Mouse (Mus musculus) liver, postnatal 0 days (tissue): Measurements from ENCODE around the gene Tex9. TPM values are rescaled to one million over a fixed set of nuclear protein-coding genes. Genes with fewer than 3 reads are reported as not detected.

ENCODE experiments used
- ATAC-seq: fragments of 200-750 bp; cut with Nextera tagmentation; 2 replicates; pipeline ENCODE4 v1.8.0; 2017; ENCODE audit warnings: mild to moderate bottlenecking, moderate library complexity
- DNase-seq: peaks from one replicate; pipeline ENCODE4 v3.0.0-alpha.2; 2016
- H3K27ac ChIP-seq: fragments of 300-500 bp; sonication (generic); 2 replicates; pipeline ENCODE4 v1.5.1; 2014; ENCODE audit warnings: antibody characterized with exemption, moderate library complexity, mild to moderate bottlenecking, low read depth
- H3K27me3 ChIP-seq: fragments of 300-500 bp; sonication (generic); 2 replicates; pipeline ENCODE4 v1.6.1; 2014; ENCODE audit warnings: low read length, control low read depth, mixed read lengths; ENCODE audit not compliant: insufficient read depth
- H3K36me3 ChIP-seq: fragments of 300-500 bp; sonication (generic); replicated peaks from 2 replicates; pipeline ENCODE4 v1.6.1; 2014; ENCODE audit warnings: mild to moderate bottlenecking, control low read depth, low read length, moderate library complexity, mixed read lengths; ENCODE audit not compliant: insufficient read depth
- H3K4me1 ChIP-seq: fragments of 300-500 bp; sonication (generic); 2 replicates; pipeline ENCODE4 v1.6.1; 2014; ENCODE audit warnings: antibody characterized with exemption, mild to moderate bottlenecking, control low read depth; ENCODE audit not compliant: insufficient read depth
- H3K4me2 ChIP-seq: fragments of 300-500 bp; sonication (generic); 2 replicates; pipeline ENCODE4 v1.6.1; 2014; ENCODE audit warnings: low read depth, mild to moderate bottlenecking, low read length, moderate library complexity, mixed read lengths
- H3K4me3 ChIP-seq: fragments of 300-500 bp; sonication (generic); 2 replicates; pipeline ENCODE4 v1.5.1; 2014; ENCODE audit warnings: low read depth, low read length
- H3K9ac ChIP-seq: fragments of 300-500 bp; sonication (generic); replicated peaks from 2 replicates; pipeline ENCODE4 v1.6.1; 2014; ENCODE audit warnings: mild to moderate bottlenecking, moderate library complexity
- H3K9me3 ChIP-seq: fragments of 300-500 bp; sonication (generic); 2 replicates; pipeline ENCODE4 v1.6.1; 2016; ENCODE audit warnings: mild to moderate bottlenecking, control low read depth, low read length, mixed read lengths
- CTCF ChIP-seq: sonication (generic); IDR thresholded peaks from 2 replicates; pipeline ENCODE4 v1.5.1; 2016; ENCODE audit warnings: antibody characterized with exemption, low read depth
- EP300 ChIP-seq: IDR thresholded peaks from 2 replicates; pipeline ENCODE4 v1.6.1; 2016; ENCODE audit warnings: antibody characterized with exemption, low read depth, mild to moderate bottlenecking
- WGBS: fragments of 180-500 bp; shearing (Covaris S2); extraction: QIAGEN DNeasy Blood & Tissue Kit; methylation state at CpG from one replicate; pipeline ENCODE4 v1.1.7; 2014; ENCODE audit not compliant: insufficient replicate concordance; 5-methylcytosine and 5-hydroxymethylcytosine counted together
- polyA plus RNA-seq: library from polyadenylated mRNA; unstranded; fragments of >200 nt; fragmentation: Nextera tagmentation; extraction: Ambion mirVana; gene quantifications from 2 replicates; pipeline ENCODE4 v1.2.1, GENCODE M21; 2015

The Tex9 gene
- polyA plus RNA-seq, 1 experiment from 2014 or later, result 4.9 TPM

DNA sequence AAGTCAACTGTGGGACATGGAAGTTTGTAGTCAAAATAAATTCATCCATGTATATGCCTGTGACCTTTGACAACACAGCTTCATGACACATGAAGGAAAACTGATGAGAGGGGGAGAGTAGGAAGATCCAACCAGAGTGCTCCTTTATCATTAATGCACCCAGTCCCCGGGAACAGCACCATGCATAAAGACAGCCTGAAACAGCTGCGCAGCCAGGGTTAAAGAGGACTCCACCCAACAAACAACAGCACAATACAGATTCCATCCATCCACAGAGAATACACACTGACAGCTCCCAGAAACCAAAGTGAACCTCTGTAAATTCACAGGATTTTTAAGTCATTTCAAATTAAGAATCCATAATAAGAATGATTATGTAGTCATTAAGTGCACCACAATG is 42.2 kb downstream of the Tex9 start:
- peak overlapping the region; percentile 69 for H3K4me2 ChIP-seq
- no peaks in the 10 kb centered on the region for H3K9me3 ChIP-seq
- WGBS, result 73% methylated on average over 2 of the region's 2 CpGs
- no peak for DNase-seq
- no peak; the same call in 1 of the 2 replicates for ATAC-seq
- peak overlapping the region; percentile 55 for H3K9ac ChIP-seq
- H3K4me3 ChIP-seq, result peak overlapping the region; percentile 49
- TF ChIP-seq EP300, result no peak
- no peak for TF ChIP-seq CTCF
- H3K4me1 ChIP-seq, result peaks cover 12% of the 10 kb centered on the region; the same call in 1 of the 2 replicates
- peak overlapping the region; percentile 75 for H3K27ac ChIP-seq
- H3K36me3 ChIP-seq, result peaks cover 36% of the 10 kb centered on the region
- H3K27me3 ChIP-seq, result no peaks in the 10 kb centered on the region

DNA sequence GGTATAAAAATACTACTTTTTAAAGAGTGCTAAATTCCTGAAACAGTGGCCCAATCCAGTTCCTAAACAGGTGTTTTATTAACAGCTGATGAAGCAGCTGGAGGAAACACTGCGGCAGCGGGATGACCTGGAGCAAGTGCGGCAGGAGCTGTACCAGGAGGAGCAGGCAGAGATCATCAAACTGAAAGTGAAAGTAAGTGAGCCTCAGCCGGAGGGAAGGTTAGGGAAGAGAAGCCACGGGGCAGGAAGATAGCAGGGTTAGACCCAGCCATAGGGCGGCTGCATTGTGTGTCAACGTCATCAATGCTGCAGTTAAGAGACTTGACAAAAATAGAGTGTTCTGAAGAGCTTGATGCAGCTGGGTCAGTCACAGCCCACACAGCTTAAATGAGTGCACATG is 42.6 kb downstream of the Tex9 start:
- Histone ChIP-seq H3K27ac (peak overlapping the region; percentile 75), H3K9me3 (no peaks in the 10 kb centered on the region), H3K36me3 (peaks cover 34% of the 10 kb centered on the region), H3K9ac (peak overlapping the region; percentile 55), H3K4me1 (peaks cover 12% of the 10 kb centered on the region; the same call in 1 of the 2 replicates), H3K4me2 (peak overlapping the region; percentile 69), H3K4me3 (peak overlapping the region; percentile 49), H3K27me3 (no peaks in the 10 kb centered on the region)
- WGBS, result 18% methylated on average over 7 of the region's 7 CpGs
- DNase-seq (peak; percentile 58), ATAC-seq (peak; percentile 88)
- TF ChIP-seq CTCF (no peak), EP300 (no peak)

DNA sequence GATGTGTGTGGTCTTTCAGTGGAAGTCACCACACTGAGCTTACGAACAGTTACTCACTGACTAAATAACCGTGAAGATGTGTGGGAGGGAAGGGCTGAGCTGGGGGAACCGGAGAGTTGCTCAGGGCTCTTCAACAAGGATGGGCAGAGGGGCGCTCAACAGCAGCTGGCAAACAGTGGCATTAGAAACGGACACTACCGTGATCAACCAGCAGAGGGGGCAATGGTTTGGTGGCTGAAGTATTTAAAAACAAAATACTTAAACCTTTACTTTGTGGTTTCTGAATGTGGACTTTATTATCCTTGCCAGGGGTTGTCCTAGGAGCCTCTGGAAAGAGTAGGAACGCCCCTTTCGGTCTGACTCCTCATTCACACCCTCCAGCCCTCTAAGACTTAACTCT is 44.0 kb downstream of the Tex9 start:
- no peak overlapping the region for H3K4me2 ChIP-seq
- no peaks in the 10 kb centered on the region for H3K9me3 ChIP-seq
- peak; percentile 83 for DNase-seq
- H3K27ac ChIP-seq, result no peak overlapping the region
- WGBS, result 48% methylated on average over 8 of the region's 8 CpGs
- H3K4me1 ChIP-seq, result peaks cover 12% of the 10 kb centered on the region; the same call in 1 of the 2 replicates
- no peak overlapping the region for H3K9ac ChIP-seq
- TF ChIP-seq EP300, result no peak
- TF ChIP-seq CTCF, result peak; percentile 82
- H3K36me3 ChIP-seq, result peaks cover 38% of the 10 kb centered on the region
- H3K27me3 ChIP-seq, result no peaks in the 10 kb centered on the region
- no peak overlapping the region for H3K4me3 ChIP-seq
- ATAC-seq, result no peak

DNA sequence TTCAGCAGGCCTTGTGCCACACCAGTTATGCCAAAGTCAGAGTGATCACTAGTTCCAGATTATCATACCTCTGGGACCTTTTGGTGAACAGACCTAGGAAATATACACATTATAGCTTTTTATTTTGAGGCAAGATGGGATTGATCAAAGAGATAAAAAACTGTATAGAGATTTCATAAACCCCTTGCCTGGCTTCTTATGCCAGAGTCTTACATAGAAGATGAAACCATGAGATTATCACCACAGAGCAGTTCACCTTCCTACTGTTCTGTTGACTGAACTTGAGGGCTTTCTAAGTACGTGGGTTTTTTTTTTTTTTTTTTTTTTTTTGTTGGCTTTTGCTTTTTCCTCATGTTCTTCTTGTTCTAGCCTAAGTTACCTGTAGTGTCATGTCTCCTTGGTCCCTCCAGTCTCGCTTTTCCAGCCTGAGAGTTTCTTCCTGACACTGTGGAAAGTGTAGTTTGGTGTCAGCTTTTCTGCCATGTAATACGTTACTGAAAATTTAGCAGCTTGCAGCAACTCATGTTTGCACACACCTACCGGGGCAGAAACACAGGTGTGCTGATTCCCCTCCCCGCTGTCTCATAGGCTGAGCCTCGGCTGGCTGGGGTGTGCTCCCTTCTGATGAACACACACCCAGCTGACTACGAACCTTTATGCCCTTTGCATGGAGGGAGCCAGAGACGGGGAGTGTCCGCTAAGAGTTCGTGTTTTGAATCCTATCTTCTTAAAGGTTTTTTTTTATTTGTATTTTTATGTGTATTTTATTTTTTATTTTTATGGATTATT is 49.9 kb downstream of the Tex9 start:
- 69% methylated on average over 10 of the region's 10 CpGs for WGBS
- Histone ChIP-seq H3K9ac (peak overlapping the region; percentile 41; the same call in 1 of the 2 replicates), H3K4me3 (peak overlapping the region; percentile 77), H3K9me3 (no peaks in the 10 kb centered on the region), H3K4me2 (peak overlapping the region; percentile 95), H3K4me1 (peaks cover 16% of the 10 kb centered on the region), H3K27ac (peak overlapping the region; percentile 84), H3K36me3 (peaks cover 14% of the 10 kb centered on the region), H3K27me3 (no peaks in the 10 kb centered on the region)
- ATAC-seq (no peak), DNase-seq (no peak)
- TF ChIP-seq CTCF (no peak), EP300 (no peak)

DNA sequence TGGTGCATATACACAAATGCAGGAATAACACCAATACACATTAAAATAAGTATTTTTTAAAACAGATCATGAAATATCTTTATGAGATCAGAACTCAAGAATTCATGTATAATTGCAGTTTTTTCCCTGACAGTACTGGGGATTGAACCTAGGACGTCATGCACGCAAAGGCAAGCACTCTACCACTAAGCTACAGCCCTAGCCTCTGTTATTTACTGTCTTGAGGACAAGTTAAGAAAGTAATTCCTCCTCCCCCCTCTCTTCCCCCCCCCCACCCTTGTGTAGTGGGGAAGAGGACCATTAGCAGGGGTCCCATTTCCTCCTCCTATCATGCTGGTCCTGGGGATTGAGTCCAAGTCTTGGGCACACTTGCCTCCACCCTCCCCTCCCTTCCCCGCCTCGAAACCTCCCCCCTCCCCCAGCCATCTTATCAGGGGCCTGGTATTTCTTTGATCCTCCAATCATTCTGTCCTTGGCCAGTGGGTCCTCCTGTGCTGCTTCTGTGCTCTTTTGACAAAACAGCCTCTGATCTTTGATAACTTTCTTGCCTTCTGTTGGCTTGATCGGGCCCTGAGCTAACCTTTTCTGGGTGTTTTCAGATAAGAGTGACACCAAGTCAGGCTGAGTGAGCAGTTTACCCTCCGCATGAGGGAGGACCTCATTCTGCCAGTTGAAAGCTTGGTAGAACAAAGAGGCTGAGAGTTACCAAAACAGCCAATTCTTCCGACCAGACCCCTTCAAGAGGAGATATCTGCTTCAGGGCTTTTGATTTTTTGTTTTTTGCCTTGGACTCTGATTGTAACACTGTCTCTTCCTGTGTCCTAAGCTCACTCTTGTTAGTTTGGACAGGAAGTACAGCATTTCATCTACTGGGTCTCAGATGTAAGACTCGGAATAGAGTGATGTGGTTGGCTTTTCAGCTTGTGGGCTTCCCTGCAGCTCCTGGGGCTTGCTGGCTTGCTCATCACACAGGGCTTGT is 50.8 kb downstream of the Tex9 start:
- H3K27me3 ChIP-seq, result no peaks in the 10 kb centered on the region
- ATAC-seq (peak; percentile 39), DNase-seq (peak; percentile 40)
- H3K4me2 ChIP-seq, result peak overlapping the region; percentile 95
- H3K9me3 ChIP-seq, result no peaks in the 10 kb centered on the region
- TF ChIP-seq CTCF (no peak), EP300 (peak; percentile 80)
- H3K27ac ChIP-seq, result peak overlapping the region; percentile 84
- whole genome bisulfite sequencing, result 46% methylated on average over 8 of the region's 8 CpGs
- peaks cover 16% of the 10 kb centered on the region for H3K4me1 ChIP-seq
- peak overlapping the region; percentile 77 for H3K4me3 ChIP-seq
- H3K36me3 ChIP-seq, result peaks cover 11% of the 10 kb centered on the region
- H3K9ac ChIP-seq, result peak overlapping the region; percentile 41; the same call in 1 of the 2 replicates
